In the genomic region with DNA sequence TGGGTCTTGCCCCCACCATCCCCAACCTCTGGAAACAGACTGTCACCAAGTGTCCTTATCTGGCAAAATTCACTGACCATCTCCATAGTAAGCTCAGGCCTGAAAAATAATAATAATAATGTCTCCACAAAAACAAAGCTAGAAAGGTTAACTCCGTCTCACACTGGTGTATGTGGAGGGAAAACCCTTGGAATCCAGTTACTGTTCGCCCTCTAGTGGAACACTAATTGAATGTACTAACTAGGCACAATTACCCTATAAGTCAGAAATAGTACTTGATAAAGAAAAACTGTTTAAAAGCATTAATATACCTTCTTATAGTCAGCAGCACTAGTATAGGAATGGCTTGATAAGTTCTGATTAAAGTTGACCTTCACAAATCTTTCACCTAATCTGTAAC, we compare ENCODE assay signal across 14 mouse cellular contexts. TPM values are rescaled to one million over a fixed set of nuclear protein-coding genes. Genes with fewer than 3 reads are reported as not detected.
DNase-seq lines count a peak whose midpoint lies in the region; ATAC-seq and TF ChIP-seq lines count a peak whose summit lies in the region.
"Had no signal": no experiment of that assay in that cellular context is flagged by ENCODE, and none has a peak within 500 bp of the region (broad histone marks: within the 10 kb centered on the region; RNA-seq: fewer than 3 reads in every experiment).

No protein-coding gene starts in this region.

- intact Hi-C loops in gastrocnemius, adult 2 months (cut with DNase I): no loop called here

- no peak overlapping the region for H3K9ac ChIP-seq in liver, embryonic 14.5 days (replicated peaks)
- no peak overlapping the region for H3K9ac ChIP-seq in liver, embryonic 11.5 days (ENCODE audit: low read depth, low read length)
- H3K9ac ChIP-seq: embryonic facial prominence, embryonic 13.5 days; limb, embryonic 12.5 days had no signal

- H3K9me3 ChIP-seq in liver, embryonic 14.5 days (ENCODE audit: control insufficient read depth, low read length): no peaks in the 10 kb centered on the region
- no peaks in the 10 kb centered on the region for H3K9me3 ChIP-seq in liver, embryonic 11.5 days (ENCODE audit: control insufficient read depth, low read length)
- H3K9me3 ChIP-seq: embryonic facial prominence, embryonic 13.5 days; limb, embryonic 12.5 days had no signal

- H3K27me3 ChIP-seq in liver, embryonic 14.5 days (ENCODE audit: control insufficient read depth, insufficient read depth, low read length): no peaks in the 10 kb centered on the region
- no peaks in the 10 kb centered on the region for H3K27me3 ChIP-seq in liver, embryonic 11.5 days (replicated peaks; ENCODE audit: control insufficient read depth, insufficient read depth, low read length)
- H3K27me3 ChIP-seq in Patski: peaks cover 12% of the 10 kb centered on the region
- H3K27me3 ChIP-seq: embryonic facial prominence, embryonic 13.5 days; limb, embryonic 12.5 days had no signal

- no peak overlapping the region for H3K4me3 ChIP-seq in gastrocnemius, adult 2 months
- H3K4me3 ChIP-seq in liver, embryonic 14.5 days (ENCODE audit: insufficient read depth in 1 of 2, low read depth in 2 of 2, low read length in 2 of 2): no peak overlapping the region
- no peak overlapping the region for H3K4me3 ChIP-seq in liver, embryonic 11.5 days (ENCODE audit: low read depth, low read length)
- H3K4me3 ChIP-seq: embryonic facial prominence, embryonic 13.5 days; limb, embryonic 12.5 days had no signal

- TF ChIP-seq EP300 in liver, embryonic 14.5 days (IDR thresholded peaks at IDR 0.05; ENCODE audit: low read depth): no peak

- in situ Hi-C loops in Patski (cut with MboI; ENCODE audit: low pct_unique_long_range_greater_than_20kb): loop anchor here (25.0 kb wide), 1 partner anchor 951 kb away; no protein-coding TSS in a partner anchor

- H3K4me2 ChIP-seq in liver, embryonic 14.5 days (ENCODE audit: low read depth): no peak overlapping the region
- no peak overlapping the region for H3K4me2 ChIP-seq in liver, embryonic 11.5 days
- H3K4me2 ChIP-seq: embryonic facial prominence, embryonic 13.5 days; limb, embryonic 12.5 days had no signal

- H3K4me1 ChIP-seq in liver, embryonic 14.5 days (replicated peaks; ENCODE audit: control insufficient read depth in 2 of 2, insufficient read depth in 2 of 2, low read length in 1 of 2): peaks cover 0 to 4% of the 10 kb centered on the region in 2 experiments; a peak in 3 of 4 replicates
- H3K4me1 ChIP-seq in liver, embryonic 11.5 days (replicated peaks; ENCODE audit: control insufficient read depth, insufficient read depth, low read length): peaks cover 5% of the 10 kb centered on the region; the same call in 1 of the 2 replicates

- no peak overlapping the region for H3K27ac ChIP-seq in gastrocnemius, adult 2 months
- H3K27ac ChIP-seq in liver, embryonic 14.5 days: no peak overlapping the region
- H3K27ac ChIP-seq in liver, embryonic 11.5 days (ENCODE audit: low read depth, low read length): no peak overlapping the region
- H3K27ac ChIP-seq: embryonic facial prominence, embryonic 13.5 days; limb, embryonic 12.5 days; macrophage had no signal

- 20% methylated on average over 2 of the region's 2 CpGs for WGBS in liver, embryonic 14.5 days (ENCODE audit: insufficient replicate concordance)
- WGBS in liver, embryonic 11.5 days: 12% methylated on average over 2 of the region's 2 CpGs

- no peaks in the 10 kb centered on the region for H3K36me3 ChIP-seq in liver, embryonic 14.5 days (replicated peaks; ENCODE audit: control insufficient read depth, insufficient read depth, low read depth)
- H3K36me3 ChIP-seq in liver, embryonic 11.5 days (ENCODE audit: control insufficient read depth, insufficient read depth, low read length): no peaks in the 10 kb centered on the region
- H3K36me3 ChIP-seq: embryonic facial prominence, embryonic 13.5 days; limb, embryonic 12.5 days had no signal

- peak; percentile 10; the same call in 1 of the 2 replicates for TF ChIP-seq CTCF in gastrocnemius, adult 2 months (IDR thresholded peaks at IDR 0.05)
- peak; percentile 25; the same call in 1 of the 2 replicates for TF ChIP-seq CTCF in liver, embryonic 14.5 days (IDR thresholded peaks at IDR 0.05; ENCODE audit: low read depth)
- peak; percentile 40 for TF ChIP-seq CTCF in Patski (IDR thresholded peaks at IDR 0.05)

- POLR2A ChIA-PET in Patski (lab: Charles Lee): no interaction called here

- no peak for ATAC-seq in liver, embryonic 14.5 days (ENCODE audit: insufficient read depth)
- no peak for ATAC-seq in liver, embryonic 11.5 days (replicated peaks; ENCODE audit: low FRiP score)
- ATAC-seq in Patski: no peak

- CTCF ChIA-PET in Patski (lab: Charles Lee): interaction anchor here (0.6 to 2.3 kb wide), 4 partner anchors 10 to 278 kb away, joined by 3 to 22 read pairs (median 4); no protein-coding TSS in a partner anchor

- DNase-seq in gastrocnemius, adult 2 months: no peak
- DNase-seq in gastrocnemius, adult 18-20 months (ENCODE audit: low spot score): no peak
- DNase-seq in liver, embryonic 14.5 days (ENCODE audit: low read depth in 3 of 3, low spot score in 3 of 3): no peak
- no peak for DNase-seq in liver, embryonic 11.5 days (ENCODE audit: low spot score)
- no peak for DNase-seq in Patski (ENCODE audit: low read depth, low spot score)
- peak; percentile 32 for DNase-seq in naive thymus-derived CD4-positive, alpha-beta T cell, adult 2 months (ENCODE audit: low read depth)
- DNase-seq in thymus, postnatal 0 days (ENCODE audit: low spot score): no peak
- DNase-seq in spleen, postnatal 36 days (ENCODE audit: low spot score in 2 of 2): no peak
- DNase-seq: kidney, adult 8-10 months; thymus, postnatal 25 days had no signal

RNA-seq across cellular contexts. Expression of a gene that starts 2.8 kb away (rescaled TPM):
- total RNA-seq in gastrocnemius, adult 2 months (2021): 1 to 10 TPM; 6.2 to 6.4 TPM
- 1 to 10 TPM; 5.1 to 6.5 TPM for total RNA-seq in gastrocnemius, adult 18-20 months (2021)
- 9.6 and 10.8 TPM in 2 replicates for polyA plus RNA-seq in liver, embryonic 14.5 days (2012; rRNA removed)
- 18.0 and 19.8 TPM in 2 replicates for polyA plus RNA-seq in liver, embryonic 14.5 days (2014; fragmentation: Nextera tagmentation; extraction: Ambion mirVana)
- polyA plus RNA-seq in liver, embryonic 11.5 days (2014; fragmentation: Nextera tagmentation; extraction: Ambion mirVana): 43.5 and 44.6 TPM in 2 replicates
- 62.0 TPM for polyA plus RNA-seq in Patski (2021)
- 72.4 and 80.8 TPM in 2 replicates for polyA plus RNA-seq in thymus, postnatal 0 days (2015; fragmentation: Nextera tagmentation; extraction: Ambion mirVana)

RNA-seq across cellular contexts. Expression of a gene that starts 19.4 kb away (rescaled TPM):
- not detected for total RNA-seq in gastrocnemius, adult 2 months (2021)
- under 1 TPM in 1 of 2 experiments, not detected in 1; 0.40 TPM for total RNA-seq in gastrocnemius, adult 18-20 months (2021)
- polyA plus RNA-seq in liver, embryonic 14.5 days (2012; rRNA removed): not detected in 2 replicates
- not detected in 2 replicates for polyA plus RNA-seq in liver, embryonic 14.5 days (2014; fragmentation: Nextera tagmentation; extraction: Ambion mirVana)
- not detected in 2 replicates for polyA plus RNA-seq in liver, embryonic 11.5 days (2014; fragmentation: Nextera tagmentation; extraction: Ambion mirVana)
- polyA plus RNA-seq in Patski (2021): 0.04 TPM
- polyA plus RNA-seq in thymus, postnatal 0 days (2015; fragmentation: Nextera tagmentation; extraction: Ambion mirVana): not detected in 2 replicates
- polyA plus RNA-seq: embryonic facial prominence, embryonic 13.5 days; heart, embryonic 16.5 days; limb, embryonic 12.5 days; macrophage had no signal

RNA-seq across cellular contexts. Expression of a gene that starts 19.5 kb away (rescaled TPM):
- 10 to 100 TPM; 10.2 TPM for total RNA-seq in gastrocnemius, adult 2 months (2021)
- 1 to 10 TPM; 8.6 to 9.5 TPM for total RNA-seq in gastrocnemius, adult 18-20 months (2021)
- 20.6 and 32.9 TPM in 2 replicates for polyA plus RNA-seq in liver, embryonic 14.5 days (2012; rRNA removed)
- polyA plus RNA-seq in liver, embryonic 14.5 days (2014; fragmentation: Nextera tagmentation; extraction: Ambion mirVana): 31.3 and 35.9 TPM in 2 replicates
- 76.7 and 77.5 TPM in 2 replicates for polyA plus RNA-seq in liver, embryonic 11.5 days (2014; fragmentation: Nextera tagmentation; extraction: Ambion mirVana)
- polyA plus RNA-seq in Patski (2021): 28.0 TPM
- polyA plus RNA-seq in thymus, postnatal 0 days (2015; fragmentation: Nextera tagmentation; extraction: Ambion mirVana): 54.8 and 58.9 TPM in 2 replicates

RNA-seq across cellular contexts. Expression of a gene that starts 43.3 kb away (rescaled TPM):
- total RNA-seq in gastrocnemius, adult 2 months (2021): not detected
- not detected for total RNA-seq in gastrocnemius, adult 18-20 months (2021)
- not detected in 2 replicates for polyA plus RNA-seq in liver, embryonic 14.5 days (2012; rRNA removed)
- polyA plus RNA-seq in liver, embryonic 14.5 days (2014; fragmentation: Nextera tagmentation; extraction: Ambion mirVana): not detected in 2 replicates
- not detected in 2 replicates for polyA plus RNA-seq in liver, embryonic 11.5 days (2014; fragmentation: Nextera tagmentation; extraction: Ambion mirVana)
- polyA plus RNA-seq in Patski (2021): not detected
- polyA plus RNA-seq in thymus, postnatal 0 days (2015; fragmentation: Nextera tagmentation; extraction: Ambion mirVana): not detected in 2 replicates
- polyA plus RNA-seq: embryonic facial prominence, embryonic 13.5 days; heart, embryonic 16.5 days; limb, embryonic 12.5 days; macrophage had no signal
